Mouse (Mus musculus) c-Kit-positive CD71-positive TER-119-negative erythroid progenitor cells, embryonic 14.5 days (primary cell): ENCODE results near the gene Adgrg5.

ENCODE experiments used
- DNase-seq: peaks from one replicate; pipeline ENCODE4 v3.0.0-alpha.2; 2013; ENCODE audit warnings: low read depth

Adgrg5 gene

GRCm38 (mm10) chr8:94967554-94967953, 44.1 kb downstream of the Adgrg5 start:
- no peak for DNase-seq

DNA sequence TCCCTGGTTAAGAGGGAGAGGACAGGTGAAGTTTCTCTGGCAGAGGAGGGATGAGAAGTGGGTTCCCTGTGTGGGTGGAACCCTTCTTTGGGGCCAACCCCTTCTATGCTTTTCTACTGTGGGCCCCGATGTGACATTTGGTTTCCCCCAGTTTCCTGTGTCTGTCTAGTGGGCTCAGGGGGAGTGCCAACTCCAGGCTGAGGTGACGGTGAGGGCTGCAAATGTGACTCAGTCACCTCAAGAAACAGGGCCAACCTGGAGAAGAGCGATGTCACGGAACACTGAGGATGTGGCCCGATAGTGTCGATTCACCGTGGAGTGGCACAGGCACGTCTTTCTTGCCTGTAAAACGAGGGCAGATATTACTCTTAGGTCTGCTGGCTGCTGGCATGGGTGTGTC, 49.8 kb downstream of the Adgrg5 start:
- DNase-seq, result no peak

DNA sequence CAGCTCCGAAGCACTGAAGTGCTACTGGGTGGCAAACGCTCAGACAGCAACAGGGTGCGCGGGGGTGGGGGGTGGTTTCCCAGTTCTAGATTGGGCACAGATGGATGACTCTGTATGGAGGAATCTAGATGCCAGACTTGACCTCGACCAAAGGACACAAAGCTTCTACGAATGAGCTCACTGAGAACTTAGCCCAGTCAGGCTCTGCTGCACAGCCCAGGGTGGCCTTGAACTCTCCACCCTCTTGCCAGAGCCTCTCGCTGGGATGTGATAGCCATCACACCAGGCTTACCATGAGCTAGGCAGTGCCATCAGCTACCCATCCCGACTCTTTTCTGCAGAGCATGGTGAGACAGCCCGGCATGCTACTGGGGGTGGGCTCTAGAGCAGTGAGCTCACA, 50.3 kb downstream of the Adgrg5 start:
- DNase-seq, result no peak

GRCm38 (mm10) chr8:94974467-94975165, 51.1 kb downstream of the Adgrg5 start, which contains the start of gene Adgrg1:
Adgrg1 (plus strand) TSS chr8:94974751.
- DNase-seq, result no peak

DNA sequence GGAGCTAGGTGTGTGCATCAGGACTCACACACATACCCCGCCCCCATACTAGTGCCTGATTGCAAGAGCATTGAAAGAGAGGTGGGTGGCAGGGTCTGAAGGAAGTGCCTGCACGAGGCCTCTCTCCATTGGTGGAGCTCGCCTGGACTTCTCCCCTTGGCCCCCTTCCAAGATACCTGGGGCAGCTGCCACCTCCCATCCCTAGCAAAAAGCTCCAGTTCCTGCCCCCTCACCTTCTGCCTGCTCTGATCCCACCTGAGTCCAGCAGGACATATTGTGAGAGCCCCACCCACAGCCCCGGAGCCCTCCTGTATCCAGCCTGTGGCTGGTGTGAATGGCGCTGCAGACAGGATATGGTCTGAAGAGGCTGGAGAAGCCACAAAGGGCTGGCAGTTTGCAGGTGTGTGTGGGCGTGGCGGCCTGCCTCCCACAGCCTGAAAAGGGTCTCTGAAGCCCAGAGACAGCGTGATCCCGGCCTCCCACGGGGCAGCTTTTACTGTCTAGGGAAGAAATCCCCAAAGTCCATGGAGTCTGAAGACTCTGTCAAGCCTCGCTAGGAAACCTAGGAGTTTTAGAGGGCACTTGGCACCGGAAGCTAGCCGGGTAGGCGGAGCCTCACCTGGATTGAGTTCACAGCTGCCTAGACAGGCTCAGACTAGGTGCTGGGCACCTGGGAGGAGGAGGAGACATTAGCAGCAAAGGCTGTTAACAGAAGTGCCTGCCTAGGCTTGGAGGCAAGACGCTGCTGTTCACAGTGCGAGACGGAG, 53.3 kb downstream of the Adgrg5 start:
- DNase-seq, result no peak

DNA sequence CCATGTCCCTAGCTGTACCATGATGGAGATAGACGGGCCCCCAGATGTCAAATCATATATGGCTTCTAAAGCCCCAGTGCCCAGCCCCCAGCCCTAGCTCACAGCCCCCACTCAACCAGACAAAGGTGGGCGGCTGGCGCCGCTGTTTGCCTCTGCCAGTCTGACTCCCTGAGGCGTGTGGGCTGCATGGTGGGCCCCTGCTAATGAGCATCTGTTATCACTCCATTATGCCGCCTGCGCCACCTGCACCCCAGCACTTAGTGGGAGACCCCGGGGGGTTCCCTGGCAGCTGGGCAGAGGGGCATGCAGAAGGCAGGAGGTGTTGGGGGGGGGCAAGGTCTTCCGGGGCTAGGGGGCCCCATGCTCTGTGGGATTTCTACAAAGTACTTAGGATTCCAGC, 54.6 kb downstream of the Adgrg5 start:
- no peak for DNase-seq

- no peak for DNase-seq
Measured at GRCm38 (mm10) chr8:94978593-94979319, 55.3 kb downstream of the Adgrg5 start.

GRCm38 (mm10) chr8:94980176-94980575, 56.7 kb downstream of the Adgrg5 start:
- no peak for DNase-seq

DNA sequence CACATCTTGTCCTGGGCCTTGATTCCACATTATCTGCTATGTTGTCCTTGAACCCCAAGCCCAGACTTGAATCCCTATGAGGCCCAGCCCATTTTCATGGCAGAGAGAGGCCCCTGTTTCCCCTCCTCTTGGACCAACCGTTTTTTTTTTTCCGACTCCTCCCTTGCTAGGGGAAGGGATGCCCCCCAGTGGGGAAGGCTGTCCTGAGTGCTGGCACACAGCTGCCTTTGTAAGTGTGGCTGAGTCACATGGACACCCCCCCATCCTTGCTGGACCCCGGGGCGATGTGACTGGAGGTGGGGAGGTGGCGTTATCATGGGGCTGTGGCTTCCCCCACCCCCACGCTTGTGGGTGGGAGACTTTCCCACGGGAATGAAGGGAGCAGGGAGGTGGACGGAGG, 57.5 kb downstream of the Adgrg5 start:
- DNase-seq, result no peak

- DNase-seq, result no peak
Measured at GRCm38 (mm10) chr8:94981848-94982247, 58.4 kb downstream of the Adgrg5 start.

- no peak for DNase-seq
Measured at GRCm38 (mm10) chr8:94983146-94983545, 59.7 kb downstream of the Adgrg5 start.

- DNase-seq, result peak; percentile 79
Measured at GRCm38 (mm10) chr8:94983881-94984516, 60.5 kb downstream of the Adgrg5 start.

GRCm38 (mm10) chr8:94985023-94985422, 61.5 kb downstream of the Adgrg5 start:
- peak; percentile 62 for DNase-seq

DNA sequence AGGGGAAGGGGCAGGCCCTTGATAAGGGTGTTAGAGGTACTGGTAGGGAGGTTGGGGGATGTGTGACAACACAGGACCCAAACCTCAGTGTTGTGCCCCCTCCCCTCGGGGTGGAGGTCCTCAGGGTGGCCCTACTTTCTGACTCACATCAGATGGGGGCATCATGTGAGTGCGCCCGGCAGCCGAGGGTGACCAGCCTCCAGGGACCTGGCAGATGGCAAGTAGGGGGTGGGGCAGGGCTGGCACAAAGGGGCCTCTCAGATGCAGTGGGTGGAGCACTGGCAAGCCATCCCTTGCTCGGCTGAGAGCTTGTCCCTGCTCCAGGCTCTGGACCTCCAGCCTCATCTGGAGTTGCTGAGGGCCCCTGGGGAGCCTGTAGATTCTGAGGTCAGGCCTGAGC, 63.2 kb downstream of the Adgrg5 start:
- DNase-seq, result no peak

DNA sequence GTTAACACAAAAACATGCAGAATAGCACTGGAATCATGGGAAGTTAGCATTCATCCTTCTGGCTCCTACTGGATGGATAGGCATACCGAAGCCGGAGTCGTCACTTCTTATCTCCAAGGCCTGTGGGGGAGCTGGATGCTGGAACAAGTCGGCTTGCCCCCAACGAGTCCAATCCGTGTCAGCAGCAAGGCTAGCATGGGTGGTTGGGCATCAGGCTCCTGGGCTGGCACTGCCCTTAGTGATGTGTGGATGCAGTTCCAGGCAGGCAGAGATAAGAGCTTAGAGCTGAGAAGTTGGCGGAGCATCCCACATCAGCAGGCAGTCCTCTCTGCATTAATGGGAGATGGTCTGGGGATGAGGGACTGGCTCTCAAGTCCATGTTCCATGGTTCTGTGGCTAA, 64.1 kb downstream of the Adgrg5 start:
- no peak for DNase-seq

DNA sequence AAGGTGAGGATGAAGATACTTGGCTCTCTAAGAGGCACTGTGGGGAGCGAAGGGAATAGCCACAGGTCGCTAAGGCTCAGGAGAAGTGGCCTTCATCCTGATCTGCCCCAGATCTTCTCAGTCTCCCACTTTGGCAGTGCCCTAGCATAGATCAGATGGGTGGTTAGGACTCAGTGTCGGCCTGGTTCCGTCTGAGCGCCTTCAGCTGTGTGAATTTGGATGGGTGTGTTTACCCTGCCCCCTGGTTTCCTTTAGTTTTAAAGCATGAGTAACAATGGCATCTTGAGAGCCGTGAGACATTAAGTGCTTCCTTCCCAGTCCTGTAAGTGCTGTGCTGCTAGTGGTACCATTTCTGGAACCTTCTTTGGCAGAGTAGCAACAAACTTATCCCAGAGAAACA, 65.1 kb downstream of the Adgrg5 start:
- no peak for DNase-seq

GRCm38 (mm10) chr8:94989711-94990110, 66.2 kb downstream of the Adgrg5 start:
- DNase-seq, result no peak

DNA sequence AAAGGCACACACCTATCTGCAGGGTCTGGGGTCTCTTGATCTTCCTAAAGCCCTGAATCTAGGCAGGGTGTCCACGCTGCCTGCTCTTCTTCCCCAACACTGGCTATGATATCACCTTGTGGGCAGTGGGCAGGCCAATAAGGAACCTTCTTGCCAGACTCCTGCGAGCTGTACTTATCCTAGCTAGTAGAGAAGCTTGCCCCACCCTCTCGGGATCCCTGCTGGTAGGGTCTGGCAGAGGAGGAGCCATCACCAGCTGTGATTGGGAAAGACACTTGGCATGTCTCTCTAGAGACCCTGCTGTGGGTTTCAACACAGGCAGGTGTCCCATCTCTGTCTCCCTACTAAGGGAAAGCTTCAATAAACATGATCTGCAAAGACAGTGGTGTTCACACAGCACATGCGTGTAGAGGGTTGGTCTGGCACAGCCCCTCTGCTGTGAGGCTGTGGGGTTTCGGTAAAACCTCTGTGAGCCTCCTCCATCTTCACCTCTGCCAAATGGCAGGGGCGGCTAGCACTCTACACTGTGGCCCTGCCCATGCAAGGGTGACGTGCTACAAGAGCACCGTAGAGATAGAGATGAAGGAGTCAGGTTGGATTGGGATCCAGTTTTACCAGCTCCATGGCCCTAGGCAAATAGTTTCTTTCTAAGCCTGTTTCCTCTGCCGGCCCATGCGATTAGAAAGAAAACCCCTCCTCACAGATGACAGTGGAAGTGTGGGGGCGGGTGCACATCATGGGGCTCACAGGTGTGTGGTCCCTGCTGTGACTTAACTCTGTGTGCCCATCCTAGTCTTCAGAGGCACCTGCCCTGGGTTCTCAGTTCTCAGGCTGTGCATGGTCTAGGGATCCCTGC, 67.3 kb downstream of the Adgrg5 start:
- no peak for DNase-seq

GRCm38 (mm10) chr8:94991454-94991994, 68.0 kb downstream of the Adgrg5 start:
- no peak for DNase-seq

DNA sequence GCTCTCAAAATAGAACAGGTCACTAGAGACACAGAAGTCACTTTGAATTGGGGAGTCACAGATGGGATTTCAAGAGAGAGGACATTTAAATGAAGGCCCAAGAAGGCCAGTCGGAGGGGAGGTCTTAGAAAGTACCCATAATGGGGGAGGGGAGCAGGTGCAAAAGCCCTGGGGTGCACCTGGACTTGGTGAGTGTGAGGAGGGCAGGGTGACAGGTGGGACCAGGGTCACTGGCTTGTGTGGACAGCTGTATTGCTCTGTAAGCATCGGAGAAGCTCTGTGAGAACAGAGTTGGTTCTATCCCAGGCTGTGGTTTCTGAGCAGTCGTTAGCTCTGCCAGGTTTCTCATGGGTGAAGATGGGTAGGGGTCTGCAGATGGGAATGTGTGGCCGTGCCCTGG, 68.5 kb downstream of the Adgrg5 start:
- DNase-seq, result no peak

DNA sequence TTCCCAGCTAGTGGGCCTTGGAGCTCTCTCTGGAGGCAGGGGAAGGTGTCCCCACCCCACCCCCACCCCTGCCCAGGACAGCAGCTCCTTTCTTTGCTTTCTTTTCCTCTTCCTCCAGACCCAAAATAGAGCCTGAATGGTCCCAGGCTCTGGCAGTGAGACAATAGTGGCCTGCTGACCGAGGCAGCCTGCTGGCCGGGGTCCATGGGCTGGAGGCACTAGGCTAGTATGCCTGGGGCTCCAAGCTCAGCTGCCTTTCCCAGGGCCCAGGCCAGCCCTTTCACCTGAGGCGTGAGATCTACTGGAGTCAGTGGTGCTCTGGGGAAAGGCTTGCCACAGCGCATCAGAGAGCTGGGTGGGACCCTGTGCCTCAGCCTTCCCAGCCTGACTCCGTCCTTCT, 69.0 kb downstream of the Adgrg5 start:
- DNase-seq, result no peak
